Mouse (Mus musculus): ENCODE data around the gene C1qtnf6. TPM values are rescaled to one million over a fixed set of nuclear protein-coding genes. Genes with fewer than 3 reads are reported as not detected.

The C1qtnf6 gene
- total RNA-seq (2023) = 0.47 TPM

DNA sequence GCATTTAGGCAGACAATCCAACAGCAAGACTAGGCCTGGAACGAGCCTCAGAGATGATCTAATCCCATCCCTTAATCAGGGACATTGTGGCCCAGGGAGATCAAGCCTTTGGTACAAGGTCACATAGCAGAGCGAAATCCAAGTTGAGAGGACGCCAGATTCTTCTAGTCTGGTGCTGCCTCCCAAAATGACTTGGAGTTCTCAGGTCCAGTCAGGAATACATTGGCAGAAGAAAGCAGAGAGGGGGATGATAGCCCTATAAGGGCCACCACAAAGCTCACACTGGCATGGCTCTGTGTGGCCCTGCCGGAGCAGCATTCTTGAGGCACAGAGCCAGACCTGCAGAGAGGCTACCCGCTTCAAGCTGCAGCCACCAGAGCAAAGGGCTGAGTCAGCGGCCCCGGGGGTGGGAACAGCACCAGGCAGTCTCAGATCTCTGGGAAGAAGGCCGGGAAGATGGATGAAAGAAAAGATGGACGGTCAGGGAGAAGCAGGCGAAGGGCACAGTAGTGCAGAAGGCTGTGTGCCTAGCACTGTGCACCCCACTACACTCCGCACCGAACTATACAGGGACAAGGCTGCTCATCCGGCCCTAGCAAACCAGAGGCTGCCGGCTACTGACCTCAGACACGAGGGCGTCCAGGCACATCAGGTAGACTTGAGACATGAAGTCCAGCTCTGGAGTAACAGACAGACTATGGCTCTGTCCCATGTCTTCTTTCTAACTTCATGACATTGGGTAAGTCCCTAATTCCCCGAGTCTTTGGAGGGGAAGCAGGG, at the start of gene C1qtnf6:
TSS of gene C1qtnf6 (minus strand) at position 746 of the 780 bp plus-strand sequence.

DNA sequence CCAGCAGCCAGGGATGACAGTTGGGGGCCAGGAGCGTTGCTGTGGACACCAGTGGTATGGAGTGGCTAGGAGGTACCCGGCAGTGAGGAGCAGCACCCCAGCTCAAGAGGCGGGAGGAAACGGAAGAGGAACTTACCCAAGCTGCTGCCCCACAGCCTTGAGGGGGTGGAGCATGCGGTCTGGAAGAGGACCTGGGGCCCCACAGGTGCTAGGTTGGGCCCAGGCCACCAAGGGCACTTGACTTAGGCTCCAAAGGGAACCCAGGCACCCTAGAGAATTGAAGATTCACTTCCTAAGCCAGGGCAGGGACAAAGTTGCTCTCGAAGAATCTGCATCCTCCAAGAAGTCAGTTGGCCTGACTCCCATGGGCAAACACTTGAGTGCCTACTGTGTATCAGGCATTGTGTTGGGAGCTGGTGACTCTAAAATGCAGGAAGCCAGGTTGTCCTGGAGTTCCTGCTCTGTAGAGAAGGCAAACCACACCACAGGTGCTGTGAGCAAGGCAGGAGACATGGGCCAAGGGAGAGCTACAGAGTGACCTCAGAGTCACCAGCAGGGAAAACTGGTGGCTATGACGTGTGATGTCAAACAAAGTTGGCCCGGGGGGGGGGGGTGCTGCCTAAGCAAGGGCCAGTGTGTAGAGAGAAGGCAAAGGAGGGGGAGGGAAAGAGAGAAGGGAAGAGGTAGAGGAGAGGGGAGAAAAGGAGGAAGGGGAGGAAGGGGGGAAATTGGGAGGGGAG, 41.6 kb upstream of the C1qtnf6 start, which contains the start of gene Rac2:
TSS of gene Rac2 (minus strand) at position 126 of the 740 bp plus-strand sequence.

DNA sequence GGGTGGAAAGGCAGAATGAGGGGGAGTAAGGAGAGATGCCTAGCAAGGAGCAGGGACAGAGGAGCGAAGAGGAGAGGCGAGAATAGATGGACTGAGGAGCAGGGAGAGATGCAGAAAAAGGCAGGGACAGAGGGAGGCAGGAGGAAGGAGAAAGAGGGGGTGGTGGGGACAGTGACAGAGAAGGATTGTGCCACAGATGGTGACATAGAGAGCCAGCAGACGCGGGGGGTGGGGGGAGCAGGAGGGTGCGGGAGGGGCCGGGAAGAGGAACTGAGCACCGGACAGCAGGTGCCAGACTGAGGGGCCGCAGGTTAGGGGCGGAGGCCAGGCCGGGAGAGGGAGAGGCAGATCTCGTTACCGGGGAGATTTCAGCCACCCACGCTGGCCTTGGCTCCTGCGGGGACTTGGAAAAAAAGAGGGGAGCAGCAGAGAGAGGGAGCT, 13.4 kb upstream of the C1qtnf6 start, which contains the start of gene Sstr3:
TSS of gene Sstr3 (minus strand) at position 125 of the 441 bp plus-strand sequence.

DNA sequence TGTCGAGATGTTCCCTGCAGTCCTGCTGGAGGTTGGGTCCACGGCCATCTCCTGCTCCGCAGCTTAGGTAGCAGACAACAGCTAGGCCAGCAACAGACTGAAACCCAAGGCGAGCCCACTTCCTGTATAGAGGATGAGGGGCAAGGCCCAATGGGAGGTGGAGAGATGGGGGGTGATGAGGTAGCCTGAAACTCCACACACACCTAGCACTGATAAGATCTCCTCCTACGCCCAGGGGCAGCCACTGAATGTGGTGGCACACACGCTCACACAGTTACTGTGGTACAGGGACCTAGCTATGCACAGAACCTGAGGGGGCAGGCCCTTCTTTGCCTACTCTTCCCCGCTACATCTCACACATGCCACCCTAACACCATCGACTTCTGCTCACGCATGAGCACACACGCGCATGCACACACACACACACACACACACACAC, 36.2 kb downstream of the C1qtnf6 start, which contains the start of gene Il2rb:
TSS of gene Il2rb (minus strand) at position 304 of the 439 bp plus-strand sequence.

Other genes starting within 250 kb of the C1qtnf6 start
- gene Csf2rb2, start 225.7 kb downstream of the C1qtnf6 start, total RNA-seq (2023) = 0.98 TPM
- 4.1 TPM for gene Csf2rb, start 205.7 kb downstream of the C1qtnf6 start, total RNA-seq (2023)
- gene Tex33, start 135.5 kb downstream of the C1qtnf6 start, total RNA-seq (2023) = not detected
- 0.92 TPM for gene Tst, start 125.5 kb downstream of the C1qtnf6 start, total RNA-seq (2023)
- gene Mpst, start 125.0 kb downstream of the C1qtnf6 start, total RNA-seq (2023) = 23.0 TPM
- gene Kctd17, start 102.9 kb downstream of the C1qtnf6 start, total RNA-seq (2023) = 10.8 TPM
- gene Tmprss6, start 62.8 kb downstream of the C1qtnf6 start, total RNA-seq (2023) = not detected
- 59.7 TPM for gene Il2rb, start 36.1 kb downstream of the C1qtnf6 start, total RNA-seq (2023)
- not detected for gene Sstr3, start 13.3 kb upstream of the C1qtnf6 start, total RNA-seq (2023)
- 907 TPM for gene Rac2, start 41.4 kb upstream of the C1qtnf6 start, total RNA-seq (2023)
- 146 TPM for gene Cyth4, start 65.6 kb upstream of the C1qtnf6 start, total RNA-seq (2023)
- 2.6 TPM for gene Elfn2, start 187.4 kb upstream of the C1qtnf6 start, total RNA-seq (2023)
- gene Mfng, start 242.1 kb upstream of the C1qtnf6 start, total RNA-seq (2023) = 125 TPM